Mouse (Mus musculus) intestine, embryonic 15.5 days (tissue): ENCODE data around the gene Wdr48. TPM values are rescaled to one million over a fixed set of nuclear protein-coding genes. Genes with fewer than 3 reads are reported as not detected.

Experiments used
- ATAC-seq: fragments of 200-750 bp; cut with Nextera tagmentation; 2 replicates; pipeline ENCODE4 v1.8.0; 2017; ENCODE audit warnings: moderate TSS enrichment, moderate library complexity
- H3K27ac ChIP-seq: fragments of 300-500 bp; sonication (generic); 2 replicates; pipeline ENCODE4 v1.5.1; 2015; ENCODE audit warnings: mild to moderate bottlenecking, inconsistent platforms
- H3K27me3 ChIP-seq: fragments of 300-500 bp; sonication (generic); replicated peaks from 2 replicates; pipeline ENCODE4 v1.6.1; 2015; ENCODE audit warnings: inconsistent platforms
- H3K36me3 ChIP-seq: fragments of 300-500 bp; sonication (generic); 2 replicates; pipeline ENCODE4 v1.6.1; 2015; ENCODE audit warnings: inconsistent platforms
- H3K4me1 ChIP-seq: fragments of 300-500 bp; sonication (generic); replicated peaks from 2 replicates; pipeline ENCODE4 v1.6.1; 2015; ENCODE audit warnings: inconsistent platforms
- H3K4me2 ChIP-seq: fragments of 300-500 bp; sonication (generic); replicated peaks from 2 replicates; pipeline ENCODE4 v1.6.1; 2015; ENCODE audit warnings: mild to moderate bottlenecking, inconsistent platforms
- H3K4me3 ChIP-seq: fragments of 300-500 bp; sonication (generic); replicated peaks from 2 replicates; pipeline ENCODE4 v1.5.1; 2015; ENCODE audit warnings: inconsistent platforms
- H3K9ac ChIP-seq: fragments of 300-500 bp; sonication (generic); 2 replicates; pipeline ENCODE4 v1.6.1; 2015; ENCODE audit warnings: inconsistent platforms
- H3K9me3 ChIP-seq: fragments of 300-500 bp; sonication (generic); 2 replicates; pipeline ENCODE4 v1.6.1; 2016; ENCODE audit warnings: inconsistent platforms
- WGBS: fragments of 180-500 bp; shearing (Covaris S2); methylation state at CpG from one replicate; pipeline ENCODE4 v1.1.7; 2015; 5-methylcytosine and 5-hydroxymethylcytosine counted together
- polyA plus RNA-seq: library from polyadenylated mRNA; unstranded; fragments of >200 nt; fragmentation: Nextera tagmentation; extraction: Ambion mirVana; gene quantifications from 2 replicates; pipeline ENCODE4 v1.2.1, GENCODE M21; 2015

Wdr48 gene
- polyA plus RNA-seq, 1 experiment from 2014 or later, result 41.6 TPM

GRCm38 (mm10) chr9:119958835-119959234 lies 64.2 kb downstream of the Wdr48 start:
- ATAC-seq, result no peak
- Histone ChIP-seq H3K27me3 (no peaks in the 10 kb centered on the region), H3K9me3 (no peaks in the 10 kb centered on the region), H3K4me3 (no peak overlapping the region), H3K27ac (no peak overlapping the region), H3K36me3 (no peaks in the 10 kb centered on the region), H3K9ac (no peak overlapping the region), H3K4me1 (peaks cover 9% of the 10 kb centered on the region), H3K4me2 (no peak overlapping the region)
- 75% methylated on average over 9 of the region's 9 CpGs for WGBS

DNA sequence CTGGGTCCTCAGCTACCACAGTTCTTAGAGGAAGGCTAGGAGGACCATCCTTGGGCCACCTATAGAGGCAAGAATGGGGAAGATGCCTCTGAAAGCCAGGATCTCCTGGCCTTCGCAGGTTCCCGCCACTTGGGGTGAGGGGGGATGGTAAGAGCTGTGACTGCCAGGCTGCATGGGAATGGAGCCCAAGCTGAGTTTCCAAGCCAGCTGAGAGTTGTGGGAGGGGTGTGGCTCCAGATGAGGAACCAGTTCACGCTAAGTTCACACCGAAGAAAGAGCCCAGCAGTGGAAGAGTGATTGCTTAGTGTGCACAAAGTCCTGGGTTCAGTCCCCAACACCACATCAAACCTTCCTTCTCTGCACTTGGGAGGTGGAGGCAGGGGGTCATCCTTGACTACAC lies 67.5 kb downstream of the Wdr48 start:
- 66% methylated on average over 4 of the region's 4 CpGs for WGBS
- Histone ChIP-seq H3K27me3 (no peaks in the 10 kb centered on the region), H3K4me2 (no peak overlapping the region), H3K9me3 (no peaks in the 10 kb centered on the region), H3K4me1 (peaks cover 9% of the 10 kb centered on the region), H3K9ac (no peak overlapping the region), H3K4me3 (no peak overlapping the region), H3K27ac (no peak overlapping the region), H3K36me3 (no peaks in the 10 kb centered on the region)
- no peak for ATAC-seq

- Histone ChIP-seq H3K9me3 (no peaks in the 10 kb centered on the region), H3K4me1 (peaks cover 9% of the 10 kb centered on the region), H3K4me2 (peak overlapping the region; percentile 45), H3K27ac (no peak overlapping the region), H3K27me3 (no peaks in the 10 kb centered on the region), H3K4me3 (no peak overlapping the region), H3K36me3 (no peaks in the 10 kb centered on the region), H3K9ac (0 out of 2 replicates have a peak overlapping the region, but pooled peaks have one; percentile 8)
- ATAC-seq, result peak; percentile 80
- 17% methylated on average over 21 of the region's 21 CpGs for whole genome bisulfite sequencing
These were observed 68.4 kb downstream of the Wdr48 start for GRCm38 (mm10) chr9:119962987-119963667.

- Histone ChIP-seq H3K4me2 (no peak overlapping the region), H3K27me3 (no peaks in the 10 kb centered on the region), H3K27ac (no peak overlapping the region), H3K9ac (no peak overlapping the region), H3K36me3 (no peaks in the 10 kb centered on the region), H3K4me1 (peaks cover 9% of the 10 kb centered on the region), H3K4me3 (no peak overlapping the region), H3K9me3 (no peaks in the 10 kb centered on the region)
- no peak for ATAC-seq
- WGBS, result 75% methylated on average over 3 of the region's 3 CpGs
These were observed 69.5 kb downstream of the Wdr48 start for GRCm38 (mm10) chr9:119964206-119964605.

- no peak overlapping the region for H3K9ac ChIP-seq
- no peaks in the 10 kb centered on the region for H3K36me3 ChIP-seq
- ATAC-seq, result no peak
- no peaks in the 10 kb centered on the region for H3K9me3 ChIP-seq
- WGBS, result 64% methylated on average over 3 of the region's 3 CpGs
- H3K4me1 ChIP-seq, result peaks cover 9% of the 10 kb centered on the region
- H3K4me3 ChIP-seq, result no peak overlapping the region
- no peak overlapping the region for H3K27ac ChIP-seq
- H3K27me3 ChIP-seq, result no peaks in the 10 kb centered on the region
- H3K4me2 ChIP-seq, result no peak overlapping the region
These were observed 70.5 kb downstream of the Wdr48 start for GRCm38 (mm10) chr9:119965186-119965585.

- WGBS, result 88% methylated on average over 26 of the region's 26 CpGs
- Histone ChIP-seq H3K27me3 (no peaks in the 10 kb centered on the region), H3K4me2 (no peak overlapping the region), H3K27ac (no peak overlapping the region), H3K36me3 (no peaks in the 10 kb centered on the region), H3K9me3 (no peaks in the 10 kb centered on the region), H3K4me3 (no peak overlapping the region), H3K4me1 (peaks cover 13% of the 10 kb centered on the region), H3K9ac (no peak overlapping the region)
- ATAC-seq, result no peak
These were observed 71.7 kb downstream of the Wdr48 start for GRCm38 (mm10) chr9:119966221-119966910.

DNA sequence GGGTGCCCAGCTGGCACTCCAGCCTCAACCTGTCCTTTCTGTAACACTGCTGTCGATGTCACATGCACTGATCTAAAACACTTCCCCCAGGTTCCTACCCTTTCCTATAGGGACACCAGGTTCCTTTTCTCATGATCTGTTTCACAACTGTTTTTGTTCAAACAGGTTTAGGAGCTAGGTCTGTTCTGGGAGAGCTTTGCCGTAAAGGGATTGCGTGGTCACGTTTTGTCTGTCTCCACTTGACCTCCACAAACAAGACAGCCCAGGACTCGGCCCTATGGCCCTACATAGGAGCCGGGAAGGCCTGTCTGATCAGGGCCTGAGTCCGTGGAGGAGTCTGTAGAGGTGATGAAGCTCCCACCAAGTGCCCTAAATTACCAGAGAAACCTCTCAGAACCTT lies 75.1 kb downstream of the Wdr48 start:
- Histone ChIP-seq H3K4me3 (no peak overlapping the region), H3K9me3 (no peaks in the 10 kb centered on the region), H3K27me3 (no peaks in the 10 kb centered on the region), H3K4me1 (peaks cover 5% of the 10 kb centered on the region; the same call in 1 of the 2 replicates), H3K27ac (no peak overlapping the region), H3K4me2 (no peak overlapping the region), H3K9ac (no peak overlapping the region), H3K36me3 (peaks cover 22% of the 10 kb centered on the region)
- WGBS, result 72% methylated on average over 7 of the region's 7 CpGs
- no peak for ATAC-seq

DNA sequence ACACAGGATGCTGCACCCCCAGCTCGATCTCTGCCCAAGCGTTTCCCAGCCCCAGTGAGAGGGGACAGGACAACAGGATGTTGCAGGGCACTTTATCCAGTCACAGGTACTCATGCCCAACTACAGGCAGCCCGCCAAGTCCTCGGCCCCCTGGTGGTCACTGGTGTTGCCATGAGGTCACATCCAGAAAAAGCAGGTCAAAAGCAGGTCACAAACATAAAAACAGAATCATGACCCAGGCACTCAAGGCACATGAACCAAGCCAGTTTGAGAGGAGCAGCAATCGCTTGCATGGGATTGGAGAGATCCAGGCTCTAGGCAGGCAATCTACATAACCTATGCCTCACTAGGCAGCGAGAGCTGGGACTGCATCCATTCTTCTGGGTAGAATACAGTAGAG lies 75.5 kb downstream of the Wdr48 start:
- Histone ChIP-seq H3K9me3 (no peaks in the 10 kb centered on the region), H3K36me3 (peaks cover 22% of the 10 kb centered on the region), H3K4me3 (no peak overlapping the region), H3K27me3 (no peaks in the 10 kb centered on the region), H3K9ac (no peak overlapping the region), H3K4me2 (no peak overlapping the region), H3K27ac (no peak overlapping the region), H3K4me1 (peaks cover 5% of the 10 kb centered on the region; the same call in 1 of the 2 replicates)
- 46% methylated on average over 6 of the region's 6 CpGs for WGBS
- ATAC-seq, result no peak

GRCm38 (mm10) chr9:119970763-119971656 lies 76.3 kb downstream of the Wdr48 start:
- no peak overlapping the region for H3K27ac ChIP-seq
- no peak overlapping the region for H3K4me3 ChIP-seq
- no peak for ATAC-seq
- no peaks in the 10 kb centered on the region for H3K27me3 ChIP-seq
- H3K4me1 ChIP-seq, result 0 out of 2 replicates have a peak, but pooled peaks cover 5% of the 10 kb centered on the region
- WGBS, result 80% methylated on average over 7 of the region's 7 CpGs
- H3K9ac ChIP-seq, result no peak overlapping the region
- H3K36me3 ChIP-seq, result peaks cover 22% of the 10 kb centered on the region
- H3K9me3 ChIP-seq, result no peaks in the 10 kb centered on the region
- H3K4me2 ChIP-seq, result no peak overlapping the region

DNA sequence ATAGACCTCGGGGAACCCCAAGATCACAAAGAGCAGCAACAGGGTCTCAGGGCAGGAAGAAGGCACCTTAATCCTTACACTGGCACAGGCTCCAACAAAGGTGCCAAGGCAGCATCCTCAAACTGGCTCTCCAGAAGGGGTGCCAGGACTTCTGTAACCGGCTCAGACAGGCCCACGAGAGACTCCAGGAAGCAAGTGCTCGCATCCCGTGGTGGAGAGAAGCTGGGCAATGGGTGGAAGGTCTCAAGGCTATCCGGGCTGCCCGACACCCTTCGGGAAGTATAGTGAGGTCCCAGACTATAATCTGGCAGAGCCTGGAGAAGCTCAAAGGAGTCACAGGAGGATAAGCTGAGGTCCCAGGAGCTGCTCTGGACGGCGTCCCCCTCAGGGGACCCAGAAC lies 77.5 kb downstream of the Wdr48 start:
- Histone ChIP-seq H3K27ac (no peak overlapping the region), H3K27me3 (no peaks in the 10 kb centered on the region), H3K9me3 (no peaks in the 10 kb centered on the region), H3K4me2 (no peak overlapping the region), H3K4me3 (no peak overlapping the region), H3K36me3 (peaks cover 22% of the 10 kb centered on the region), H3K9ac (no peak overlapping the region), H3K4me1 (peaks cover 13% of the 10 kb centered on the region)
- no peak for ATAC-seq
- WGBS, result 93% methylated on average over 10 of the region's 10 CpGs

DNA sequence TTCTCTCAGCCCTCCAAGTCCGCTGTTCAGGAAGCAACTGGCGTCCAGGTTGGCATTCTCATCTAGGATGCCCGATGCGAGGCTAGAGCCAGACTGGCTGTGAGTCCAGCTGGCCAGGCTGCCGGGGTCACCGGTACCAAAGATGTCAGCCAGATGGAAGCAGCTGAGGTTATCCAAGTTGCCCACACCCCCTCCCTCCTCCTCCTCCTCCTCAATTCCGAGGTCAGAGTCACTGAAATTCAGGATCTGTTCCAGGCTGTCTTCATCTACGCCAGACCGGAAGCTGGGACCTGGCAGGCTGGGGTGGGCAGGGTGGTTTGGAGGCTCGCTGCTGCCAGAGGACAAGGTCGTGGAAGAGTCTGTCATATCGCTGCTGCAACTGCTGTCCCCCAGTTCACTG lies 77.9 kb downstream of the Wdr48 start:
- ATAC-seq, result no peak
- WGBS, result 87% methylated on average over 12 of the region's 12 CpGs
- peaks cover 22% of the 10 kb centered on the region for H3K36me3 ChIP-seq

GRCm38 (mm10) chr9:119973281-119973680 lies 78.6 kb downstream of the Wdr48 start:
- no peak overlapping the region for H3K4me2 ChIP-seq
- H3K27me3 ChIP-seq, result no peaks in the 10 kb centered on the region
- no peak overlapping the region for H3K4me3 ChIP-seq
- H3K4me1 ChIP-seq, result peaks cover 24% of the 10 kb centered on the region
- no peak for ATAC-seq
- H3K9ac ChIP-seq, result no peak overlapping the region
- H3K36me3 ChIP-seq, result peaks cover 22% of the 10 kb centered on the region
- 93% methylated on average over 23 of the region's 23 CpGs for WGBS
- no peak overlapping the region for H3K27ac ChIP-seq
- H3K9me3 ChIP-seq, result no peaks in the 10 kb centered on the region

More for the DNA sequence above, 77.9 kb downstream of the Wdr48 start:
- Histone ChIP-seq H3K4me3 (no peak overlapping the region), H3K4me2 (no peak overlapping the region), H3K27me3 (no peaks in the 10 kb centered on the region), H3K4me1 (peaks cover 17% of the 10 kb centered on the region), H3K9me3 (no peaks in the 10 kb centered on the region), H3K9ac (no peak overlapping the region), H3K27ac (no peak overlapping the region)
